Comparison of ENCODE assay signal across 22 mouse cellular contexts in genomic region chr2:71834371-71834770, GRCm38 (mm10). TPM values are rescaled to one million over a fixed set of nuclear protein-coding genes. Genes with fewer than 3 reads are reported as not detected.
DNase-seq lines count a peak whose midpoint lies in the region; ATAC-seq and TF ChIP-seq lines count a peak whose summit lies in the region.
"Had no signal": no experiment of that assay in that cellular context is flagged by ENCODE, and none has a peak within 500 bp of the region (broad histone marks: within the 10 kb centered on the region; RNA-seq: fewer than 3 reads in every experiment).

No protein-coding gene starts in this region.

- peak; percentile 52 for DNase-seq in adrenal gland, adult 2 months
- DNase-seq in adrenal gland, postnatal 4 days (ENCODE audit: low spot score in 2 of 2) = no peak
- peak; percentile 54 for DNase-seq in midbrain, embryonic 11.5 days (ENCODE audit: low spot score, missing footprints)
- DNase-seq in layer of hippocampus, adult 9-11 months = no peak
- no peak for DNase-seq in right cerebral cortex, postnatal 14 days
- DNase-seq: adrenal gland, adult 8-10 months; adrenal gland, postnatal 14 days; cerebellum, adult 11 months; cerebellum, adult 18-20 months; cerebellum, adult 8-10 months; cerebellum, adult 9-11 months; cerebellum, postnatal 25 days; forebrain, postnatal 0 days had no signal

- H3K4me2 ChIP-seq in midbrain, embryonic 11.5 days = no peak overlapping the region
- no peak overlapping the region for H3K4me2 ChIP-seq in midbrain, embryonic 13.5 days (replicated peaks)
- H3K4me2 ChIP-seq: embryonic facial prominence, embryonic 12.5 days; forebrain, embryonic 13.5 days; forebrain, embryonic 15.5 days had no signal

- H3K9ac ChIP-seq in midbrain, embryonic 11.5 days (ENCODE audit: low read length) = no peak overlapping the region
- no peak overlapping the region for H3K9ac ChIP-seq in midbrain, embryonic 13.5 days (replicated peaks)
- H3K9ac ChIP-seq: embryonic facial prominence, embryonic 12.5 days; forebrain, embryonic 13.5 days; forebrain, embryonic 15.5 days; forebrain, postnatal 0 days had no signal

- no peaks in the 10 kb centered on the region for H3K9me3 ChIP-seq in midbrain, embryonic 11.5 days (ENCODE audit: control insufficient read depth, low read length)
- H3K9me3 ChIP-seq in midbrain, embryonic 13.5 days = no peaks in the 10 kb centered on the region
- H3K9me3 ChIP-seq: embryonic facial prominence, embryonic 10.5 days; embryonic facial prominence, embryonic 12.5 days; forebrain, embryonic 13.5 days; forebrain, embryonic 15.5 days; G1E had no signal

- H3K4me1 ChIP-seq in midbrain, embryonic 11.5 days (ENCODE audit: control insufficient read depth, insufficient read depth, low read length) = no peaks in the 10 kb centered on the region
- H3K4me1 ChIP-seq in midbrain, embryonic 13.5 days (replicated peaks) = no peaks in the 10 kb centered on the region
- no peaks in the 10 kb centered on the region for H3K4me1 ChIP-seq in bone marrow, adult 2 months (ENCODE audit: control insufficient read depth, insufficient read depth, low read length)
- H3K4me1 ChIP-seq: forebrain, embryonic 13.5 days; forebrain, embryonic 15.5 days had no signal

- no peak for TF ChIP-seq POLR2A in bone marrow, adult 2 months (IDR thresholded peaks at IDR 0.05; ENCODE audit: borderline replicate concordance, control insufficient read depth, low read depth, low read length)

- H3K27ac ChIP-seq in midbrain, embryonic 11.5 days (ENCODE audit: low read depth, low read length) = no peak overlapping the region
- H3K27ac ChIP-seq in midbrain, embryonic 13.5 days = no peak overlapping the region
- peak overlapping the region; percentile 17; the same call in 1 of the 2 replicates for H3K27ac ChIP-seq in bone marrow, adult 2 months (ENCODE audit: control insufficient read depth, insufficient read depth, low read depth, low read length, poor library complexity)
- H3K27ac ChIP-seq: embryonic facial prominence, embryonic 10.5 days; embryonic facial prominence, embryonic 12.5 days; forebrain, embryonic 13.5 days; forebrain, embryonic 15.5 days had no signal

- H3K36me3 ChIP-seq in midbrain, embryonic 11.5 days (ENCODE audit: control insufficient read depth, insufficient read depth, low read length) = no peaks in the 10 kb centered on the region
- H3K36me3 ChIP-seq in midbrain, embryonic 13.5 days = no peaks in the 10 kb centered on the region
- H3K36me3 ChIP-seq: embryonic facial prominence, embryonic 12.5 days; G1E had no signal

- TF ChIP-seq CTCF in bone marrow, adult 2 months (IDR thresholded peaks at IDR 0.05; ENCODE audit: control insufficient read depth, insufficient read depth, low read length) = no peak

- 85% methylated on average over 7 of the region's 7 CpGs for WGBS in midbrain, embryonic 11.5 days
- WGBS in midbrain, embryonic 13.5 days = 87% methylated on average over 7 of the region's 7 CpGs
- WGBS in bone marrow, adult 2 months = 77% methylated on average over 7 of the region's 7 CpGs

- no peaks in the 10 kb centered on the region for H3K27me3 ChIP-seq in midbrain, embryonic 11.5 days (ENCODE audit: control insufficient read depth, insufficient read depth, low read length)
- H3K27me3 ChIP-seq in midbrain, embryonic 13.5 days = no peaks in the 10 kb centered on the region
- H3K27me3 ChIP-seq: embryonic facial prominence, embryonic 12.5 days; forebrain, embryonic 13.5 days; forebrain, embryonic 15.5 days; Patski had no signal

- ATAC-seq in midbrain, embryonic 11.5 days (ENCODE audit: low FRiP score) = no peak
- no peak for ATAC-seq in midbrain, embryonic 13.5 days
- ATAC-seq: activated CD4-positive, CD25-positive, alpha-beta regulatory T cell, adult 4 months; forebrain, embryonic 13.5 days; forebrain, embryonic 15.5 days; forebrain, postnatal 0 days; Patski had no signal

- no peak overlapping the region for H3K4me3 ChIP-seq in midbrain, embryonic 11.5 days (ENCODE audit: low read depth, low read length)
- H3K4me3 ChIP-seq in midbrain, embryonic 13.5 days (replicated peaks) = no peak overlapping the region
- H3K4me3 ChIP-seq in bone marrow, adult 2 months (replicated peaks; ENCODE audit: control insufficient read depth, low read depth, low read length) = no peak overlapping the region
- H3K4me3 ChIP-seq: embryonic facial prominence, embryonic 10.5 days; embryonic facial prominence, embryonic 12.5 days; forebrain, embryonic 13.5 days; forebrain, embryonic 15.5 days had no signal

RNA-seq across cellular contexts. Expression of gene Pdk1, which starts 38.7 kb away (rescaled TPM):
- total RNA-seq in adrenal gland, adult 2 months (2021) = 10 to 100 TPM; 27.1 to 49.2 TPM
- 51.6 and 89.4 TPM in 2 replicates for polyA plus RNA-seq in adrenal gland, adult 2 months (2012; rRNA removed)
- total RNA-seq in adrenal gland, postnatal 4 days (2021) = 10 to 100 TPM; 47.4 to 60.1 TPM
- polyA plus RNA-seq in midbrain, embryonic 11.5 days (2014; fragmentation: Nextera tagmentation; extraction: Ambion mirVana) = 31.4 and 33.9 TPM in 2 replicates
- 13.9 and 14.4 TPM in 2 replicates for polyA plus RNA-seq in midbrain, embryonic 13.5 days (2015; fragmentation: Nextera tagmentation; extraction: Ambion mirVana)
- 9.5 and 24.1 TPM in 2 replicates for polyA plus RNA-seq in bone marrow, adult 2 months (2011; ENCODE audit: insufficient read depth, insufficient read length, low replicate concordance, missing spikeins)

Comparison
In these comparisons a context has a peak if more than half of its experiments do, and no peak if none do; other contexts are left out.
1. DNase-seq: peak in adrenal gland, adult 2 months (single experiment) and midbrain, embryonic 11.5 days (single experiment); none in adrenal gland, postnatal 4 days (0 of 2), layer of hippocampus, adult 9-11 months (single experiment) and right cerebral cortex, postnatal 14 days (single experiment).